Mouse (Mus musculus) liver (tissue): ENCODE data around the gene Rbfox2.

ENCODE experiments used
- DNase-seq: peaks from one replicate; pipeline ENCODE4 v3.0.0-alpha.2; 2020; ENCODE audit warnings: mixed read lengths

Gene Rbfox2

GRCm38 (mm10) chr15:77225274-77225673, 81.5 kb downstream of the Rbfox2 start:
- DNase-seq: peak; percentile 27

DNA sequence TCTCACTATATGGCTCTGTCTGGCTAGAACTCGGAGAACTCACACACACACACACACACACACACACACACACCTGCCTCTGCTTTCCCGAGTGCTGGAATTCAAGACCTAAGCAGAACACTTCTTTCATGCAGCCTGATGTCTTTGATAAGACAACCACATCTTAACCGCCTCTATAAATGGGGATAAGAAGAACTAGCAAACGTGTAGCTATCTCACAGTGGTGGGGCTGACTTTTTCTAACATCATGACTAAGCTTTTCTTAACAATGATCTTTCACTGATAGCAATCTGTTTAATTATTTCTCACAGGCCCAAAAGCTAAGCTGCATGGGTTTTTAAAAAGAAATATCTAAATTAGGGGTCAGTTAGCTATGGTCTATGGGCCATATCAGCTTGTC, 86.0 kb downstream of the Rbfox2 start:
- no peak for DNase-seq

- DNase-seq: peak; percentile 20
These were observed 86.7 kb downstream of the Rbfox2 start for GRCm38 (mm10) chr15:77220137-77220536.

GRCm38 (mm10) chr15:77219571-77219970, 87.2 kb downstream of the Rbfox2 start:
- no peak for DNase-seq

GRCm38 (mm10) chr15:77218007-77218406, 88.8 kb downstream of the Rbfox2 start:
- no peak for DNase-seq

- no peak for DNase-seq
These were observed 89.3 kb downstream of the Rbfox2 start for GRCm38 (mm10) chr15:77217523-77217922.

DNA sequence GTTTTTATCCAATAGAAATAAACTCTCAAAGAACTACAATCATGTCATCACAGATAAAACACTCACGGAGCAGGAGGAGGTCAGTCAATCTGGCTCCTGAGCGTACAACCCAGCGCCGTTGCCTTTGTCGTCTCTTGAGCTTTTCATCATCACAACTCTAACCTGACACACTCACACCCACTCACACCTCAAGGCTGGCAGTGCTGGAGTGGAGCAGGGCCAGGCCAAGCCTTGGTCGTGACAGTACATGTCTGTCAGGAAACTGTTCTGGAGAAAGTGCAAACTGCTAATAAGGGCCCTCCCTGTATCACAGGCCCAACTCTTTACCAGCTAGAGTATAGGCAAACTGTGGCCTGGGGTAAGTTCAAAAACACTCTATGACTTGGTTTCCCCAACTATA, 90.1 kb downstream of the Rbfox2 start:
- DNase-seq: no peak

DNA sequence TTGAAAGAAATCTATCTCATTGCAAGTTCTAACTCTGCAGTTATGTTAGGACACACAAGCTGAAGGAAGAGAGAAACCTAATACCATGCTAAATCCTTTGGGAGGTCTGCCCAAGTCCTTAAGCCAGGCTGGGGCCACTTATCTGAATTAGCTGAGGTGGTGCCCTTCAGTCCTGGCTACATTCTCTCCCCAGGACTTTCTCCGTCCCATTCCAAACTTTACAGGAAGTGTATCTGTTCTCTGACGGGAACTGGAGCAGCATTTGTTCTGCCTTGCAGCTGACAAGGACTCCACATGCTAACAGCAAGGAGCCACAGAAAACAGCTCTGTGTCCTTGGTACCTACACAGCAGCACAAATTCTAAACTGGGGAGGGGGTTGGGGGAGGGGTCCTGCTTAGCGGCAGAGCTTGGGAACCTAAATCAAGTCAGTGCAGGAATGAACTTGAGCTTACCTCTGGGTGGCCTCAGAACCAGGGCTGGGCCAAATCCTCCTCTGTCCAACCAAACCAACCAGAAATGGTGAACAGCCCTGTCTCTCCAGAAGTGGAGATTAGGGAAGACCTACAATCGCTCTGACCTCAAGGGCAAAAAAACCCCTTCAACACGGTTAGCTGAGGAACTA, 91.5 kb downstream of the Rbfox2 start:
- DNase-seq: no peak

DNA sequence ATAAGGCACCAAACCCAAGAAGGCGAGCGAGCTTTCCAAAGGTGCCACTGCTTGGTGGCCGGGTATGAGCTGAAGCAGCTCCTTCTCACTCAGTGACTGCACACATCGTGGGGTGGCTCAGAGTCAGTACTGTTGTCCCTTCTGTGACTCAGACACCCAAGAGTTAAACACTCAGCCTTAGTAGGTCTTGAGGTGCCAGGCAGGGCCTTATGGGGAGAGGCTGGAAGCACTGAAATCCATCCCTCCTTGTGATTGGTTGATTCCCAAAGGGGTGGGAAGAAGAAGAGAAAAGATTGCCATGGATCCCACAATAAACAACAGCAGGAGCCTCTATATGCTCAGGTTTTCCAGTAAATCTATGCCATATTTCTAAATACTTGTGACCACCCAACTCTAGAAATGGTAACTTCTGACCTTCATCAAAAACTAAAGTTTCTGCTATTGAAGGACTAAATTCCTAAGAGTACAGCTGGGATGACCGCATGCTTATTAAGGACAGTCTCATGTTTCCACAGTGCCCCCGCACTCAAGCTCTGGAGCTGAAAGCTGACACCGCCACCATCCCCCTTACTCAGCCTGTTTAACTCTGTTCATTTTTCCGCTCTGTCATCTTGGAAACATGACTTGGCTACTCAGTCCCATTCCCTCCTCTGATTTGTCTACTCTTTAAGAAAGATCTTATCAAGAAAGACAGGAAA, 92.2 kb downstream of the Rbfox2 start:
- DNase-seq: peak; percentile 25

DNA sequence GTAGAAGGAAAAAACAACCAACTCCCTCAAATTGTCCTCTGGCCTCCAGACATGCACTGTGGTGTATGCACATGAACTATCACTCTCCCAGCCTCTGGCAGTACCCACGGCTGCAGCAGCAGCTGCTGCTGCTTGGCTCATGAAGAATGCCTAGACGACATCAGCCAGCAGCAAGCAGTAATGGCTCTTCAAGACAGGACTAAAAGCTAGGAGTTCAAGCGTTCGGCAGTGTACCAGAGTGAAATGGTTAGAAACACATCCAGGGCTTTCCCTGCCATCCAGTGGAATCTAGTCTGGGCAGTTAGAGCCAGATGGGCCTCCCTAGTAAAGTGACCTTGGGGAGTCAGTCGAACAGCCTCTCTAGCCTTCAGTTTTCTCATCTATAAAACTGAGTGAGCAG, 93.0 kb downstream of the Rbfox2 start:
- no peak for DNase-seq

- DNase-seq: no peak
These were observed 94.0 kb downstream of the Rbfox2 start for GRCm38 (mm10) chr15:77212818-77213217.

DNA sequence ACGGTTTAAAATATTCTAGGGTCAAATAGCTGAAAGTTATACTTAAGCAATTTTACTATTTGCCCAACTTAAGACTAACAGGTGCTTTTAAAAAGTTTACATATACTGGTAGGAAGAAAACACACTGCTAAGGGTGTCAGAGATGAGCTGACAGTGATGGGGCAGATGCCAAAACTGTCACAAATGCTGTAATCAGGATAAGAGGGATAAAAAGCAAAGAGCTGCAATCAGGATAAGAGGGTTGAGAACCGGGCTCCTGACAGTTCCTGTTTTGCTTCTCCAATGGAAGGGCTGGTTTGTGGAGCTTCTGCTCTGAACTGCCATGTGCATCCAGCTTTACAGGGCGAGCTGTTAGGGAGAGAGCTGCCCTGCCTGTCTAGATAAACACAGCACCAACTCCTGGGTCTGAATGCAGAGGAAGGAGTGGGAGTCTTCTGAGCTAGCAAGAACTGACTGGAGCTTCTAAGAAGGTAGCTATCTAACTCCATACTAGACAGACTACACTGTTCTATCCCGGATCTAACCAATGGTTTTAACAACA, 94.5 kb downstream of the Rbfox2 start:
- DNase-seq: no peak

DNA sequence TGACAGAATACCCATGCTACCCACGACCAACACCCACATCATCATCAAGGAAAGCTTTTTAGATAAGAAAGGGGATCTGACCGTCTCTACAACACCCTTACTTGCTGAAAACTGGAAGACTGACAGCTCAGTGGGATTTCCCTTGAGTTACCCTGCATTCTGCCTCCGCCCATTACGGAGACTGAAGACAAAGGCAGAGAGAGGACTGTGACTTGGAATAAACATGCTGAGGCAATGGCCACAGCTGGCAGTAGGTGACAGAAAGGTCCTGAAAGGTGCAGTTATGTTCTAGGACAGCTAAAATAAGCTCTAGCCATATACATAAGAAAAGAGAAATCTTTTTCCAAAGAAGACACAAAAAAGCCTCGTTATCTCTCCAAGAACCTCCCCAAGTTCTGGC, 99.8 kb downstream of the Rbfox2 start:
- DNase-seq: no peak

GRCm38 (mm10) chr15:77204951-77205350, 101.9 kb downstream of the Rbfox2 start:
- DNase-seq: no peak

DNA sequence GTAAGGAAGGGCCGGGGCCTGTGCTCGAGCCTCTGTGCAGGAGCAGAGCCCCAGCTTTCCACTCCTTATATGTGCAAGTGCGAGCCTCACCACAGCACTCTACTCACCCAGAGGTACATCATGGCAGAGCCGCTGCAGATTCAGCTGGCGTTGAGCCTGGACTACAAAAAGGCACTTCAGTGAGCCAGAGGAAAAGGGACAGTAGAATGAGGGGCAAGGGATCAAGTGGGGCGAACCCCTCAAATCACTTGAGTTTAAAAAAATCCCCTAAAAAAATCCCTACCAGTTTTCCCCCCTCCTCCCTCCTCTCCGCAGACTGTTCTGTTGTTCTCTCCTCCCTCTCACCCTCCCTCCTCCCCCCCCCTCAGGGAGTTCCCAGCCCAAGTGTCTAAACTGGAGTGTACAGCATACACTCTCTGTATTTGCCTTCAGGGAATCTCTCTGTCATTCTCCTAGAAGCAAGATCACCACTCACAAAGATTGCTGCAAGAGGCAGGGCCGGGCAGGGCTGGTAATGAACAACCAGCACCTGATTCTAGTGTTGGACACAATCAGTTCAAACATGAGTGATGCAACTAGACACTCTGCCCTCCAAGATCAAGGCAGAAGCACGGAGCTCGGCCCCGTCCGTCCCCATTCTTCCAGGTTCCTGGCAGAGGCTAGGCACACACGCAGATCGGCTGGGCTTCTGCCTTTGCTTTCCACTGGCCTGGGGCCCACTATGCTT, 103.4 kb downstream of the Rbfox2 start:
- peak; percentile 48 for DNase-seq

GRCm38 (mm10) chr15:77202881-77203254, 103.9 kb downstream of the Rbfox2 start:
- no peak for DNase-seq

GRCm38 (mm10) chr15:77202223-77202622, 104.6 kb downstream of the Rbfox2 start:
- peak; percentile 45 for DNase-seq

DNA sequence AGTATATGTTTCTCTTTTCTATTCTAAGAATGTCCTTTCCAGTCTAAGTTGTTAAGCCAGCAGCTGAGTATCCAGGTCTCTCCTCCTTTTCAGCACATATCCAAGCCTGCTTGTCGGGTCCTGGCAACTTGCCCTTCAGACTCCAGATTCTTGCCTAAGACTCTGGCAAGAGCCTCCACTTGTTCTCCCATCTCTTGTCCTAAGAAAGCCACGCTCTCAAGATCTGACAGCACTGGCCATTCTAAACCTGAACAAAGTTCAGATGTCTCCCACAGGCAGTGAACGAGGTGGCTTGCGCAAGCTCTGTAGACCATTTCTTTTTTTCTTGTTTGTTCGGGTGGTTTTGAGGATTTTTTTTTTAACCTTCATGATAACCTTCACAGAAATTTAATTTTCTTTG, 110.0 kb downstream of the Rbfox2 start:
- no peak for DNase-seq

- DNase-seq: no peak
These were observed 110.8 kb downstream of the Rbfox2 start for GRCm38 (mm10) chr15:77196001-77196400.

GRCm38 (mm10) chr15:77192154-77192935, 114.5 kb downstream of the Rbfox2 start:
- DNase-seq: no peak

DNA sequence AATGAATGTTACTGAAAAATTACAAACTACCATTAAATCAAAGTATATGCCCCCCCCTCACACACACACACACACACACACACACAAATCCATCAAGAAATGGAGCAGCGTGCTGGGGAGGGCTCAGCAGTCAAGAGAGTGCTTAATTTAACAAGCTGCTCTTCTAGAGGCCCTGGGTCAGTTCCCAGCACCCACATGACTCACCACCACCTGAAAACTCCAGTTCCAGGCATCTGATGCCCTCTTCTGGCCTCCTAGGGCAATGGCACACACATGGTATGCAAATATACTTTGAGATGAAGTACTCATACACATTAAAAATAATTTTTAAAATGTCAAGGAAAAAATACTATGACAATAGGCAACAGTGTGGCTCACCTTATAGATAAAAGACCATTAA, 120.7 kb downstream of the Rbfox2 start:
- DNase-seq: no peak

- DNase-seq: peak; percentile 16
These were observed 121.2 kb downstream of the Rbfox2 start for GRCm38 (mm10) chr15:77185614-77186013.

- DNase-seq: no peak
These were observed 124.0 kb downstream of the Rbfox2 start for GRCm38 (mm10) chr15:77182800-77183199.
